Mouse (Mus musculus) CH12.LX (cell line): ENCODE measurements around the gene Gm49333.

Experiments used
- CTCF ChIP-seq, 2 experiments: IDR thresholded peaks in 1 of 2; conservative IDR thresholded peaks in 1 of 2; 2 replicates each; pipeline ENCODE4 v1.5.1; 2011 to 2012; ENCODE audit warnings: low read depth in 2 of 2, low read length in 2 of 2, improper control_type of control experiment in 1 of 2, inconsistent platforms in 1 of 2, mild to moderate bottlenecking in 1 of 2, moderate library complexity in 1 of 2
- MAX ChIP-seq: IDR thresholded peaks from 2 replicates; pipeline ENCODE4 v1.6.1; 2011; ENCODE audit warnings: low read length, improper control_type of control experiment
- SIN3A ChIP-seq: IDR thresholded peaks from 2 replicates; pipeline ENCODE4 v1.6.1; 2012; ENCODE audit warnings: low read length, improper control_type of control experiment, inconsistent platforms
- TBP ChIP-seq: conservative IDR thresholded peaks from 2 replicates; pipeline ENCODE4 v1.6.1; 2011; ENCODE audit warnings: low read depth, low read length, improper control_type of control experiment

GRCm38 (mm10) chr16:20653315-20653714 lies 41.9 kb downstream of the Gm49333 start:
- TF ChIP-seq SIN3A, result no peak
- no peak for TF ChIP-seq TBP
- TF ChIP-seq CTCF (conservative IDR thresholded peaks at IDR 0.05 in 1 of 2, IDR thresholded peaks at IDR 0.05 in 1 of 2; ENCODE audit: low read depth in 2 of 2, low read length in 2 of 2), result peak; percentile 33 to 37; a peak in 3 of 4 replicates
- no peak for TF ChIP-seq MAX
